In genomic region chr11:109144890-109145341, GRCm38 (mm10) we compare ENCODE assay signal across 20 mouse cellular contexts. TPM values are rescaled to one million over a fixed set of nuclear protein-coding genes. Genes with fewer than 3 reads are reported as not detected.
DNase-seq lines count a peak whose midpoint lies in the region; ATAC-seq and TF ChIP-seq lines count a peak whose summit lies in the region.
"Had no signal": no experiment of that assay in that cellular context is flagged by ENCODE, and none has a peak within 500 bp of the region (broad histone marks: within the 10 kb centered on the region; RNA-seq: fewer than 3 reads in every experiment).

No protein-coding gene starts in this region.

- ATAC-seq in lung, postnatal 0 days = peak; percentile 22; the same call in 1 of the 2 replicates
- peak; percentile 49 for ATAC-seq in intestine, postnatal 0 days
- ATAC-seq in neural tube, embryonic 14.5 days (ENCODE audit: low read depth) = peak; percentile 63; the same call in 1 of the 2 replicates
- ATAC-seq in forebrain, embryonic 14.5 days = no peak
- ATAC-seq: forebrain, embryonic 13.5 days had no signal

- H3K4me2 ChIP-seq in lung, postnatal 0 days (replicated peaks; ENCODE audit: low read depth, low read length) = no peak overlapping the region
- no peak overlapping the region for H3K4me2 ChIP-seq in intestine, postnatal 0 days (replicated peaks; ENCODE audit: low read depth)
- H3K4me2 ChIP-seq in neural tube, embryonic 14.5 days (ENCODE audit: low read depth, low read length) = no peak overlapping the region
- H3K4me2 ChIP-seq in forebrain, embryonic 14.5 days (ENCODE audit: low read length) = no peak overlapping the region
- H3K4me2 ChIP-seq: embryonic facial prominence, embryonic 15.5 days; forebrain, embryonic 13.5 days; hindbrain, embryonic 13.5 days; limb, embryonic 12.5 days; midbrain, embryonic 12.5 days had no signal

- no peak; the same call in none of the 2 replicates for TF ChIP-seq EP300 in lung, postnatal 0 days (IDR thresholded peaks at IDR 0.05)

- H3K9me3 ChIP-seq in lung, postnatal 0 days (ENCODE audit: low read length) = no peaks in the 10 kb centered on the region
- H3K9me3 ChIP-seq in intestine, postnatal 0 days (ENCODE audit: control insufficient read depth) = no peaks in the 10 kb centered on the region
- no peaks in the 10 kb centered on the region for H3K9me3 ChIP-seq in neural tube, embryonic 14.5 days (ENCODE audit: control insufficient read depth, low read length)
- H3K9me3 ChIP-seq in forebrain, embryonic 14.5 days (replicated peaks; ENCODE audit: control insufficient read depth, low read length) = no peaks in the 10 kb centered on the region
- H3K9me3 ChIP-seq: embryonic facial prominence, embryonic 15.5 days; forebrain, embryonic 13.5 days; hindbrain, embryonic 13.5 days; limb, embryonic 12.5 days; midbrain, embryonic 12.5 days had no signal

- TF ChIP-seq CTCF in lung, postnatal 0 days (IDR thresholded peaks at IDR 0.05) = no peak
- no peak for TF ChIP-seq CTCF in intestine, postnatal 0 days (IDR thresholded peaks at IDR 0.05; ENCODE audit: low read depth)

- no peak overlapping the region for H3K9ac ChIP-seq in lung, postnatal 0 days (replicated peaks; ENCODE audit: low read depth)
- no peak overlapping the region for H3K9ac ChIP-seq in intestine, postnatal 0 days (ENCODE audit: low read depth, low read length)
- H3K9ac ChIP-seq in neural tube, embryonic 14.5 days (replicated peaks; ENCODE audit: low read depth, low read length) = no peak overlapping the region
- H3K9ac ChIP-seq in forebrain, embryonic 14.5 days (ENCODE audit: low read length) = no peak overlapping the region
- H3K9ac ChIP-seq: embryonic facial prominence, embryonic 15.5 days; forebrain, embryonic 13.5 days; hindbrain, embryonic 13.5 days; limb, embryonic 12.5 days; midbrain, embryonic 12.5 days had no signal

- no peak overlapping the region for H3K4me3 ChIP-seq in lung, postnatal 0 days (ENCODE audit: low read depth, low read length)
- no peak overlapping the region for H3K4me3 ChIP-seq in intestine, postnatal 0 days (ENCODE audit: low read depth, low read length)
- H3K4me3 ChIP-seq in neural tube, embryonic 14.5 days (ENCODE audit: low read depth, low read length) = no peak overlapping the region
- no peak overlapping the region for H3K4me3 ChIP-seq in forebrain, embryonic 14.5 days (ENCODE audit: low read depth, low read length)
- H3K4me3 ChIP-seq: embryonic facial prominence, embryonic 15.5 days; forebrain, embryonic 13.5 days; hindbrain, embryonic 13.5 days; limb, embryonic 12.5 days; midbrain, embryonic 12.5 days had no signal

- no peaks in the 10 kb centered on the region for H3K36me3 ChIP-seq in lung, postnatal 0 days (ENCODE audit: insufficient read depth, low read length)
- no peaks in the 10 kb centered on the region for H3K36me3 ChIP-seq in intestine, postnatal 0 days (ENCODE audit: control insufficient read depth, insufficient read depth)
- no peaks in the 10 kb centered on the region for H3K36me3 ChIP-seq in neural tube, embryonic 14.5 days (ENCODE audit: control insufficient read depth, insufficient read depth, low read length)
- no peaks in the 10 kb centered on the region for H3K36me3 ChIP-seq in forebrain, embryonic 14.5 days (ENCODE audit: control insufficient read depth, insufficient read depth, low read length)
- H3K36me3 ChIP-seq: embryonic facial prominence, embryonic 15.5 days; G1E; hindbrain, embryonic 13.5 days; limb, embryonic 12.5 days; midbrain, embryonic 12.5 days had no signal

- 39% methylated on average over 7 of the region's 7 CpGs for WGBS in lung, postnatal 0 days
- WGBS in intestine, postnatal 0 days = 14% methylated on average over 7 of the region's 7 CpGs
- 25% methylated on average over 7 of the region's 7 CpGs for WGBS in neural tube, embryonic 14.5 days
- WGBS in forebrain, embryonic 14.5 days = 87% methylated on average over 7 of the region's 7 CpGs

- H3K4me1 ChIP-seq in lung, postnatal 0 days (ENCODE audit: insufficient read depth, low read depth, low read length) = no peaks in the 10 kb centered on the region
- peaks cover 13% of the 10 kb centered on the region; the same call in 1 of the 2 replicates for H3K4me1 ChIP-seq in intestine, postnatal 0 days (replicated peaks; ENCODE audit: control insufficient read depth, insufficient read depth, low read length)
- H3K4me1 ChIP-seq in neural tube, embryonic 14.5 days (ENCODE audit: control insufficient read depth, insufficient read depth, low read length) = no peaks in the 10 kb centered on the region; the same call in 1 of the 2 replicates
- H3K4me1 ChIP-seq in forebrain, embryonic 14.5 days (ENCODE audit: control insufficient read depth, insufficient read depth, low read length) = no peaks in the 10 kb centered on the region
- H3K4me1 ChIP-seq: embryonic facial prominence, embryonic 15.5 days; forebrain, embryonic 13.5 days; midbrain, embryonic 12.5 days had no signal

- H3K27me3 ChIP-seq in lung, postnatal 0 days (replicated peaks; ENCODE audit: insufficient read depth, low read length) = no peaks in the 10 kb centered on the region
- no peaks in the 10 kb centered on the region for H3K27me3 ChIP-seq in intestine, postnatal 0 days (replicated peaks; ENCODE audit: control insufficient read depth, insufficient read depth, low read length)
- H3K27me3 ChIP-seq in neural tube, embryonic 14.5 days (ENCODE audit: control insufficient read depth, insufficient read depth, low read length) = no peaks in the 10 kb centered on the region
- no peaks in the 10 kb centered on the region for H3K27me3 ChIP-seq in forebrain, embryonic 14.5 days (replicated peaks; ENCODE audit: control insufficient read depth, insufficient read depth, low read length)
- H3K27me3 ChIP-seq: embryonic facial prominence, embryonic 15.5 days; forebrain, embryonic 13.5 days; hindbrain, embryonic 13.5 days; limb, embryonic 12.5 days; midbrain, embryonic 12.5 days had no signal

- peak overlapping the region; percentile 1 for H3K27ac ChIP-seq in lung, postnatal 0 days (ENCODE audit: low read length)
- H3K27ac ChIP-seq in intestine, postnatal 0 days (ENCODE audit: low read depth, low read length) = no peak overlapping the region
- no peak overlapping the region for H3K27ac ChIP-seq in neural tube, embryonic 14.5 days (ENCODE audit: low read depth, low read length)
- H3K27ac ChIP-seq in forebrain, embryonic 14.5 days (ENCODE audit: low read depth, low read length) = no peak overlapping the region
- H3K27ac ChIP-seq: embryonic facial prominence, embryonic 15.5 days; forebrain, embryonic 13.5 days; hindbrain, embryonic 13.5 days; limb, embryonic 12.5 days; midbrain, embryonic 12.5 days had no signal

- peak; percentile 9 for DNase-seq in kidney, adult 9 months
- DNase-seq in kidney, adult 18-20 months = no peak
- peak; percentile 71 for DNase-seq in lung, postnatal 0 days (ENCODE audit: low spot score)
- no peak for DNase-seq in lung, postnatal 25 days (ENCODE audit: low spot score)
- no peak for DNase-seq in forebrain, embryonic 14.5 days (ENCODE audit: low spot score)
- no peak for DNase-seq in right cerebral cortex, adult 18-20 months
- DNase-seq: adrenal gland, postnatal 10 days; cerebellum, adult 2 months; right cerebral cortex, postnatal 4 days; thymus, postnatal 14 days had no signal

RNA-seq across cellular contexts. Expression of gene E030025P04Rik, which starts 0.7 kb away (rescaled TPM):
- 0.57 and 0.80 TPM in 2 replicates for polyA plus RNA-seq in lung, postnatal 0 days (2015; fragmentation: Nextera tagmentation; extraction: Ambion mirVana)
- not detected in 2 replicates for polyA plus RNA-seq in intestine, postnatal 0 days (2015; fragmentation: Nextera tagmentation; extraction: Ambion mirVana)
- not detected in 2 replicates for polyA plus RNA-seq in neural tube, embryonic 14.5 days (2014; fragmentation: Nextera tagmentation; extraction: Ambion mirVana)
- polyA plus RNA-seq in forebrain, embryonic 14.5 days (2014; fragmentation: Nextera tagmentation; extraction: Ambion mirVana) = not detected in 2 replicates
- polyA plus RNA-seq: cerebellum, adult 2 months; cortical plate, adult 2 months; embryonic facial prominence, embryonic 15.5 days; forebrain, embryonic 13.5 days; G1E; heart, postnatal 0 days; hindbrain, embryonic 13.5 days; limb, embryonic 12.5 days; midbrain, embryonic 12.5 days had no signal

Comparison
In these comparisons a context has a peak if more than half of its experiments do, and no peak if none do; other contexts are left out.
1. DNase-seq: peak in kidney, adult 9 months (single experiment) and lung, postnatal 0 days (single experiment); none in kidney, adult 18-20 months (single experiment), lung, postnatal 25 days (single experiment), forebrain, embryonic 14.5 days (single experiment) and right cerebral cortex, adult 18-20 months (single experiment).